Mouse (Mus musculus) kidney, postnatal 0 days (tissue): ENCODE measurements around the gene Ikbip. TPM values are rescaled to one million over a fixed set of nuclear protein-coding genes. Genes with fewer than 3 reads are reported as not detected.

Source experiments
- ATAC-seq: fragments of 200-750 bp; cut with Nextera tagmentation; replicated peaks from 2 replicates; pipeline ENCODE4 v1.8.0; 2017; ENCODE audit warnings: low read depth, moderate number of reproducible peaks, moderate TSS enrichment, moderate library complexity; ENCODE audit not compliant: low FRiP score
- DNase-seq: peaks from one replicate; pipeline ENCODE4 v3.0.0-alpha.2; 2016; ENCODE audit warnings: low spot score
- H3K27ac ChIP-seq: fragments of 300-500 bp; sonication (generic); 2 replicates; pipeline ENCODE4 v1.5.1; 2014; ENCODE audit warnings: mild to moderate bottlenecking
- H3K27me3 ChIP-seq: fragments of 300-500 bp; sonication (generic); 2 replicates; pipeline ENCODE4 v1.6.1; 2014; ENCODE audit warnings: low read length, mixed read lengths; ENCODE audit not compliant: insufficient read depth
- H3K36me3 ChIP-seq: fragments of 300-500 bp; sonication (generic); 2 replicates; pipeline ENCODE4 v1.6.1; 2014; ENCODE audit warnings: low read length, mixed read lengths; ENCODE audit not compliant: insufficient read depth
- H3K4me1 ChIP-seq: fragments of 300-500 bp; sonication (generic); replicated peaks from 2 replicates; pipeline ENCODE4 v1.6.1; 2014; ENCODE audit warnings: antibody characterized with exemption, low read length, mixed read lengths; ENCODE audit not compliant: insufficient read depth
- H3K4me2 ChIP-seq: fragments of 300-500 bp; sonication (generic); 2 replicates; pipeline ENCODE4 v1.6.1; 2014; ENCODE audit warnings: mild to moderate bottlenecking, low read length, moderate library complexity, mixed read lengths
- H3K4me3 ChIP-seq: fragments of 300-500 bp; sonication (generic); replicated peaks from 2 replicates; pipeline ENCODE4 v1.5.1; 2014; ENCODE audit warnings: low read depth, low read length
- H3K9ac ChIP-seq: fragments of 300-500 bp; sonication (generic); 2 replicates; pipeline ENCODE4 v1.6.1; 2014; ENCODE audit warnings: low read depth, low read length
- H3K9me3 ChIP-seq: fragments of 300-500 bp; sonication (generic); replicated peaks from 2 replicates; pipeline ENCODE4 v1.6.1; 2016; ENCODE audit warnings: low read length, inconsistent platforms, mixed read lengths
- CTCF ChIP-seq: IDR thresholded peaks from 2 replicates; pipeline ENCODE4 v1.5.1; 2016; ENCODE audit warnings: antibody characterized with exemption, low read depth, mild to moderate bottlenecking, moderate library complexity
- WGBS: fragments of 180-500 bp; shearing (Covaris S2); extraction: QIAGEN DNeasy Blood & Tissue Kit; methylation state at CpG from one replicate; pipeline ENCODE4 v1.1.7; 2014; 5-methylcytosine and 5-hydroxymethylcytosine counted together
- polyA plus RNA-seq: library from polyadenylated mRNA; unstranded; fragments of >200 nt; fragmentation: Nextera tagmentation; extraction: Ambion mirVana; gene quantifications from 2 replicates; pipeline ENCODE4 v1.2.1, GENCODE M21; 2015

Ikbip gene
- polyA plus RNA-seq, 1 experiment from 2014 or later, result 48.1 TPM

- DNase-seq (no peak), ATAC-seq (no peak)
- Histone ChIP-seq H3K4me1 (no peaks in the 10 kb centered on the region), H3K4me2 (no peak overlapping the region), H3K27ac (no peak overlapping the region), H3K4me3 (no peak overlapping the region), H3K27me3 (no peaks in the 10 kb centered on the region), H3K9me3 (no peaks in the 10 kb centered on the region), H3K36me3 (no peaks in the 10 kb centered on the region), H3K9ac (no peak overlapping the region)
- 89% methylated on average over 7 of the region's 7 CpGs for WGBS
- TF ChIP-seq CTCF, result no peak
These were observed 52.7 kb downstream of the Ikbip start for GRCm38 (mm10) chr10:91135302-91135972.

- ATAC-seq (no peak), DNase-seq (no peak)
- H3K4me3 ChIP-seq, result no peak overlapping the region
- no peak for TF ChIP-seq CTCF
- 72% methylated on average over 9 of the region's 9 CpGs for WGBS
- no peaks in the 10 kb centered on the region for H3K36me3 ChIP-seq
- H3K9me3 ChIP-seq, result no peaks in the 10 kb centered on the region
- H3K27me3 ChIP-seq, result no peaks in the 10 kb centered on the region
- H3K4me1 ChIP-seq, result no peaks in the 10 kb centered on the region
- no peak overlapping the region; the same call in 1 of the 2 replicates for H3K27ac ChIP-seq
- no peak overlapping the region for H3K4me2 ChIP-seq
- no peak overlapping the region for H3K9ac ChIP-seq
These were observed 54.7 kb downstream of the Ikbip start for GRCm38 (mm10) chr10:91137400-91137799.

- Histone ChIP-seq H3K4me3 (no peak overlapping the region), H3K27ac (no peak overlapping the region), H3K9ac (no peak overlapping the region), H3K9me3 (no peaks in the 10 kb centered on the region), H3K36me3 (no peaks in the 10 kb centered on the region), H3K27me3 (no peaks in the 10 kb centered on the region), H3K4me2 (no peak overlapping the region), H3K4me1 (no peaks in the 10 kb centered on the region)
- ATAC-seq, result no peak
- 66% methylated on average over 3 of the region's 3 CpGs for WGBS
- no peak for TF ChIP-seq CTCF
- DNase-seq, result no peak
These were observed 55.6 kb downstream of the Ikbip start for GRCm38 (mm10) chr10:91138317-91138716.

- Histone ChIP-seq H3K4me3 (no peak overlapping the region), H3K4me1 (no peaks in the 10 kb centered on the region), H3K9me3 (no peaks in the 10 kb centered on the region), H3K9ac (no peak overlapping the region), H3K36me3 (no peaks in the 10 kb centered on the region), H3K27ac (no peak overlapping the region), H3K4me2 (no peak overlapping the region), H3K27me3 (no peaks in the 10 kb centered on the region)
- no peak for DNase-seq
- no peak for ATAC-seq
- WGBS, result 89% methylated on average over 14 of the region's 14 CpGs
- no peak for TF ChIP-seq CTCF
These were observed 56.5 kb downstream of the Ikbip start for GRCm38 (mm10) chr10:91139148-91139766.

- ATAC-seq (no peak), DNase-seq (peak; percentile 90)
- no peak overlapping the region for H3K27ac ChIP-seq
- 32% methylated on average over 2 of the region's 2 CpGs for WGBS
- no peaks in the 10 kb centered on the region for H3K9me3 ChIP-seq
- H3K4me2 ChIP-seq, result no peak overlapping the region
- no peaks in the 10 kb centered on the region for H3K27me3 ChIP-seq
- H3K4me1 ChIP-seq, result no peaks in the 10 kb centered on the region
- H3K36me3 ChIP-seq, result peaks cover 5% of the 10 kb centered on the region; the same call in 1 of the 2 replicates
- peak; percentile 86 for TF ChIP-seq CTCF
- H3K9ac ChIP-seq, result no peak overlapping the region
- H3K4me3 ChIP-seq, result no peak overlapping the region
These were observed 58.8 kb downstream of the Ikbip start for GRCm38 (mm10) chr10:91141564-91141963.

GRCm38 (mm10) chr10:91142654-91143191 lies 60.0 kb downstream of the Ikbip start:
- Histone ChIP-seq H3K9me3 (no peaks in the 10 kb centered on the region), H3K9ac (no peak overlapping the region), H3K36me3 (peaks cover 14% of the 10 kb centered on the region; the same call in 1 of the 2 replicates), H3K27me3 (no peaks in the 10 kb centered on the region), H3K27ac (no peak overlapping the region), H3K4me1 (no peaks in the 10 kb centered on the region), H3K4me2 (no peak overlapping the region), H3K4me3 (no peak overlapping the region)
- 55% methylated on average over 10 of the region's 10 CpGs for WGBS
- DNase-seq, result no peak
- ATAC-seq, result peak; percentile 58; the same call in 1 of the 2 replicates
- TF ChIP-seq CTCF, result no peak
